In genomic region chr9:122027914-122028745, GRCm38 (mm10) we compare ENCODE assay signal across 7 mouse cellular contexts. TPM values are rescaled to one million over a fixed set of nuclear protein-coding genes. Genes with fewer than 3 reads are reported as not detected.
A peak's percentile ranks its signal among the peaks of the same experiment; 100 is the strongest.
DNase-seq lines count a peak whose midpoint lies in the region; ATAC-seq and TF ChIP-seq lines count a peak whose summit lies in the region.

No protein-coding gene starts in this region.

- H3K4me3 ChIP-seq in CH12.LX (replicated peaks in 1 of 3; ENCODE audit: low read depth in 2 of 3, low read length in 2 of 3, poor library complexity in 1 of 3), result no peak overlapping the region
- no peak overlapping the region for H3K4me3 ChIP-seq in heart, embryonic 13.5 days
- no peak overlapping the region for H3K4me3 ChIP-seq in small intestine, adult 2 months (ENCODE audit: low read depth, low read length)

- TF ChIP-seq RAD21 in CH12.LX (IDR thresholded peaks at IDR 0.05; ENCODE audit: low read depth, low read length), result no peak

- peak; percentile 75 for TF ChIP-seq EP300 in CH12.LX (IDR thresholded peaks at IDR 0.05; ENCODE audit: low read length)

- no peak for ATAC-seq in heart, embryonic 13.5 days (ENCODE audit: extremely low read depth, insufficient number of reproducible peaks, low FRiP score, low TSS enrichment)

- dilution Hi-C loops in CH12.LX (cut with MboI; ENCODE audit: extremely low pct_ligation_motif_present, extremely low pct_unique_long_range_greater_than_20kb, low sequenced_read_pairs), result no loop called here

- no peak overlapping the region for H3K27ac ChIP-seq in CH12.LX (ENCODE audit: insufficient read depth, low read depth)
- H3K27ac ChIP-seq in heart, embryonic 13.5 days (replicated peaks), result peak overlapping the region; percentile 82
- H3K27ac ChIP-seq in small intestine, adult 2 months (ENCODE audit: insufficient read depth, low read depth, low read length), result peak overlapping the region; percentile 36

- peaks cover 31 to 35% of the 10 kb centered on the region in 2 experiments for H3K4me1 ChIP-seq in CH12.LX (ENCODE audit: control insufficient read depth in 1 of 2, insufficient read depth in 2 of 2)
- peaks cover 50% of the 10 kb centered on the region for H3K4me1 ChIP-seq in heart, embryonic 13.5 days
- H3K4me1 ChIP-seq in small intestine, adult 2 months (ENCODE audit: control insufficient read depth, insufficient read depth, insufficient read length, low read length), result peaks cover 4% of the 10 kb centered on the region; the same call in 1 of the 2 replicates

- TF ChIP-seq POLR2A in CH12.LX (IDR thresholded peaks at IDR 0.05; ENCODE audit: low read depth, low read length), result no peak
- no peak for TF ChIP-seq POLR2A in small intestine, adult 2 months (IDR thresholded peaks at IDR 0.05; ENCODE audit: low read depth, low read length)

- WGBS in heart, embryonic 13.5 days, result 36% methylated on average over 11 of the region's 11 CpGs
- WGBS in small intestine, adult 2 months, result 60% methylated on average over 11 of the region's 11 CpGs

- H3K9me3 ChIP-seq in CH12.LX (replicated peaks; ENCODE audit: low read length), result no peaks in the 10 kb centered on the region
- H3K9me3 ChIP-seq in heart, embryonic 13.5 days, result no peaks in the 10 kb centered on the region

- H3K9ac ChIP-seq in CH12.LX (ENCODE audit: insufficient read depth, low read depth), result no peak overlapping the region
- no peak overlapping the region; the same call in 1 of the 2 replicates for H3K9ac ChIP-seq in heart, embryonic 13.5 days

- no peaks in the 10 kb centered on the region for H3K36me3 ChIP-seq in CH12.LX (replicated peaks in 1 of 2; ENCODE audit: control insufficient read depth in 1 of 2, insufficient read depth in 1 of 2, low read length in 1 of 2)
- no peaks in the 10 kb centered on the region for H3K36me3 ChIP-seq in heart, embryonic 13.5 days
- H3K36me3 ChIP-seq in small intestine, adult 2 months (ENCODE audit: control insufficient read depth, insufficient read depth, low read length), result no peaks in the 10 kb centered on the region

- H3K4me2 ChIP-seq in CH12.LX (ENCODE audit: insufficient read depth, low read depth, poor library complexity, severe bottlenecking), result no peak overlapping the region
- H3K4me2 ChIP-seq in heart, embryonic 13.5 days, result no peak overlapping the region

- TF ChIP-seq CTCF in CH12.LX (conservative IDR thresholded peaks at IDR 0.05 in 1 of 2, IDR thresholded peaks at IDR 0.05 in 1 of 2; ENCODE audit: low read depth in 2 of 2, low read length in 2 of 2), result no peak
- no peak for TF ChIP-seq CTCF in small intestine, adult 2 months (IDR thresholded peaks at IDR 0.05; ENCODE audit: extremely low read depth, insufficient read length, insufficient replicate concordance, low read depth, low read length)

- H3K27me3 ChIP-seq in CH12.LX (replicated peaks), result no peaks in the 10 kb centered on the region
- H3K27me3 ChIP-seq in heart, embryonic 13.5 days (replicated peaks), result 0 out of 2 replicates have a peak, but pooled peaks cover 3% of the 10 kb centered on the region
- H3K27me3 ChIP-seq in small intestine, adult 2 months (ENCODE audit: control insufficient read depth, insufficient read depth, low read length), result no peaks in the 10 kb centered on the region

- in situ Hi-C loops in CH12.LX (cut with MboI; ENCODE audit: low pct_ligation_motif_present, low pct_unique_long_range_greater_than_20kb, low sequenced_read_pairs), result no loop called here

- DNase-seq in CH12.LX (ENCODE audit: extremely low read depth), result peak; percentile 41
- peak; percentile 79 for DNase-seq in adrenal gland, adult 8-10 months
- peak; percentile 79 to 88 for DNase-seq in kidney, postnatal 25 days
- DNase-seq in right cerebral cortex, postnatal 25 days, result no peak
- DNase-seq in spleen, postnatal 36 days (ENCODE audit: low spot score in 2 of 2), result no peak

- no peaks in the 10 kb centered on the region for H3K79me2 ChIP-seq in CH12.LX (replicated peaks; ENCODE audit: control insufficient read depth, extremely low read depth, insufficient read depth, poor library complexity, severe bottlenecking)

TF ChIP-seq in CH12.LX, 34 proteins besides CTCF, POLR2A, EP300 and RAD21:
- peak; percentile 91 for TF ChIP-seq MEF2A (IDR thresholded peaks at IDR 0.05; ENCODE audit: borderline replicate concordance, low read depth, low read length)
- TF ChIP-seq BHLHE40 (IDR thresholded peaks at IDR 0.05; ENCODE audit: low read depth, low read length), result peak; percentile 49
- TF ChIP-seq ETS1 (conservative IDR thresholded peaks at IDR 0.05; ENCODE audit: low read depth, low read length), result peak; percentile 60
- peak; percentile 91 for TF ChIP-seq TCF12 (IDR thresholded peaks at IDR 0.05; ENCODE audit: low read depth, low read length)
- TF ChIP-seq JUND (conservative IDR thresholded peaks at IDR 0.05; ENCODE audit: low read depth, low read length), result peak; percentile 47; the same call in 1 of the 2 replicates
- peak; percentile 77 for TF ChIP-seq IRF4 (IDR thresholded peaks at IDR 0.05; ENCODE audit: low read depth, low read length)
- TF ChIP-seq CHD1 (IDR thresholded peaks at IDR 0.05; ENCODE audit: low read depth, low read length), result no peak
- 0 out of 2 replicates have a peak, but pooled peaks have one; percentile 22 for TF ChIP-seq JUN (IDR thresholded peaks at IDR 0.05; ENCODE audit: insufficient read depth, low read depth, low read length)
- no peak for TF ChIP-seq SIN3A (IDR thresholded peaks at IDR 0.05; ENCODE audit: low read length)
TF ChIP-seq in CH12.LX: peak in this region for 7.

RNA-seq across cellular contexts. Expression of gene Pomgnt2, which starts 31.2 kb away (rescaled TPM):
- total RNA-seq in CH12.LX (2012; rRNA removed), result not detected in 2 replicates
- total RNA-seq in CH12.LX (2014; rRNA removed), result not detected in 2 replicates
- not detected in 2 replicates for polyA plus RNA-seq in CH12.LX (2012; ENCODE audit: insufficient read length, low read depth)
- 10 to 100 TPM; 21.3 to 31.3 (median 28.5) TPM for total RNA-seq in adrenal gland, adult 8-10 months (2022)
- polyA plus RNA-seq in heart, embryonic 13.5 days (2015; fragmentation: Nextera tagmentation; extraction: Ambion mirVana), result 11.7 and 12.4 TPM in 2 replicates
- 7.5 and 10.4 TPM in 2 replicates for polyA plus RNA-seq in small intestine, adult 2 months (2012; rRNA removed)

Comparison
In these comparisons a context has a peak if more than half of its experiments do, and no peak if none do; other contexts are left out.
1. DNase-seq: peak in CH12.LX (single experiment), adrenal gland, adult 8-10 months (single experiment) and kidney, postnatal 25 days (2 of 2); none in right cerebral cortex, postnatal 25 days (single experiment) and spleen, postnatal 36 days (0 of 2).